Mouse (Mus musculus) adipocyte (in vitro differentiated cells): ENCODE measurements around the gene Cped1.

ENCODE experiments used
- DNase-seq: peaks from one replicate; pipeline ENCODE4 v3.0.0-alpha.2; 2016; ENCODE audit warnings: low spot score

The Cped1 gene

DNA sequence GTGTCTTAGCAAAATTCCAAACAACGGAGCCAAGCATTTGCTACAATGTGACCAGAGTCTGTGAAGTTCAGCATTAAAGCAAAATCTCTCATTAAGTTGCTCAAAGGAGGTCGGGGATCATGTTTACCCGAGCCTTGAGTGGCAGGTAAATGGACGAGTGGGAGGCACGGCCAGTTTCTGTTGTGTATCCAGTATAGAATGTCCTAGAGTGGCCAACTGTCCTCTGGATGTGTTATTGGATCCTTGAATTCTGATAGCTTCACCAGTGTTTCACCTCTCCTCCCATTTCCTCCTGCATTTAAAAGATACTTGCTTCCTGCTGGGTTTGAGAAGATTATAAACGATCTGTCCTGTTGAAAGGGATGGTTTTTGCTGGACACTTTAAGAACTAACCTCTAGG, 14.4 kb downstream of the Cped1 start:
- DNase-seq = no peak

DNA sequence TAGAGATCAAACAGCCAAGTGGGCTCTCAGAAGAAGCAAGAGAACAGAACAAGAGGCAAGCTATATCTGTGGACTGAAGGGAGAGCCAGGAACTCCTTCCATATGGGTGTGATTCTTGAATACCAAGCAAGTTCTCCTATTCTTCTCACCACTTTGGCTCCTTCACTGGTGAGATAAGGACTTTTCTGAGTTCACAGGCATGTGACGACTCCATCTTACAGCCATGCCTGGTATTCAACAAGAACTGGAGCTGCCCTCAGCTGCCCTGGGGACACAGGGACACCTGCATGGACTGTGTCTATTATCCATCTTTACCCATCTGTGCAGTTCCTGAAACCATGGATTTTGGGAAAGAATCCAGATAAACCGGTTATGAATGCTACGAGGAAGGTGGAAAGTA, 15.2 kb downstream of the Cped1 start:
- no peak for DNase-seq

DNA sequence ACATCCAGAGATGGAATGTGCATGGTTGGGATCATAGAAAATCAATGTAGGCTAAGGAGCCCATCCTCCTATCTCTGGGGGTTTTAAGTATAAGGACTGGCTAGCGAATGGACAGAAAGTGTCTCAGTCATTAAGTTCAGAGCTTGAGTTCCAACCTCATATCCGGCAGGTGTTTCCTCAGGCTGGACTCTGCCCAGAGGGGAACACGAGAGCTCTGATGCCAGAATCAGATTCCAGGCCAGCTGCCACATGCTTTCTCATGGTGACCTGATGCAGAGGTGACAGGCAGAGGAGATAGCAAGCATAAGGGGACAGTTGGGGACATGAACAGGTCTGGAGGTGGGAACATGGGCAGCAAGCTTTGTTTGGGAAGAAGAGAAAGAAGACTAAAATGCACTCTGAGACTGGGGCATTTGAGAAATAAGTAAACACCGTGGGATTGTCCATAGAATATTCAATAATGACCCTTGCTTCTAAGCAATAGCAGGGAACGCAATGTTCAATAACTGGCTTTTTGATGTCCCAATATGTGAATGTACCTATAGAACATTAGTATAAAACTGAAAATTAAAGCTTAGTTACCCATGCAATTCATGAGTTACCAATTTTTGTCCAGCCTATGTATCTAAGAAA, 15.7 kb downstream of the Cped1 start:
- no peak for DNase-seq

DNA sequence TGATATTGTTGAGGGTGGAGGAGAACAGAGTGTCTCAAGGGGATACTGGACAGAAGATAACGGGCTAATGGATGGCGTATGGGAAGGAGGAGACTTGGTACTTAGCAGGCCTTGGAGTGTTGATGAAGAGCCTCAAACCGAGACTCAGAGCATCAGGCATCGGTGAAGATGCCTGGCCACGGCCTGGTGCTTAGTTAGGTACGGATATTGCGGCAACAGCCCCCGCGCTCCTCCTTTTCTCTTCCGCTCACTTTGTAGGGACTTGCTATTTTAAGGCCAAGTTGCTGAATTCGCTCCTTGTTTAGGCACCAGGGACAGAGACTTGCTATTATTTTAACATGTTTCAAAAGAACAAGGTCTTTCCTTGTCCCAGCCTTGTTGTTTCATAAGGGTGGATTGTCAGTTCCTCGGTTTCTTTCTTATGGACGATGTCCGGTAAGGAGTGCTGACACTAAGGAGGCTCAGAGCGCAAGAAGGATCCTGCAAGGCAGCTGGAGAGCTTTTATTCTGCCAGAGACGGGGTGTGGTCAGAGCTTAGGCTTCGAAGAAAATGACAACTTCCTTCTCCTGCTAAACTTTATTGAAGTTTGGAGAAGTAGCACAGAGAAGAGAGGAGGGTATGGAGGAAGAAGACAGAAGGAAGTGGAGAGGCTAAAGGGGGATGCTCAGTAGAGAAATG, 16.9 kb downstream of the Cped1 start:
- no peak for DNase-seq

DNA sequence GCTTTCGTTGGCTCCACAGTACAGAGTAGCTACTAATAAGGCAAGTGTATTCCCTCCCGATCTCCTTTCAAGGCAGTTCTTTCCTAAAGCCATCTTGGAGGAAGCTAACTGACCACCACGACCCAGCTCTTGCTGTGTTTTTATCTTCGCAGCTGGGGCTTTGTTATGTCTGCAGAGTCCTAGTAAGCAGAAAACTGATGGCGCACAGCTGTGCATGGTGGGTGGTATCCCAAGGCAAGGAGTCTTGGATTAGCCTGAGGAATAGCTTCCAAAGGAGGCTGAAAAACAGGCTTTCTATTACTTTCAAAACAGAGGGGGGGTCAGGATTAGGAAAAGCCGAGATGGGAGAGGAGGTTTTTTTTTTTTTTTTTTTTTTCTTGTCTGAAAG, 17.5 kb downstream of the Cped1 start:
- no peak for DNase-seq

DNA sequence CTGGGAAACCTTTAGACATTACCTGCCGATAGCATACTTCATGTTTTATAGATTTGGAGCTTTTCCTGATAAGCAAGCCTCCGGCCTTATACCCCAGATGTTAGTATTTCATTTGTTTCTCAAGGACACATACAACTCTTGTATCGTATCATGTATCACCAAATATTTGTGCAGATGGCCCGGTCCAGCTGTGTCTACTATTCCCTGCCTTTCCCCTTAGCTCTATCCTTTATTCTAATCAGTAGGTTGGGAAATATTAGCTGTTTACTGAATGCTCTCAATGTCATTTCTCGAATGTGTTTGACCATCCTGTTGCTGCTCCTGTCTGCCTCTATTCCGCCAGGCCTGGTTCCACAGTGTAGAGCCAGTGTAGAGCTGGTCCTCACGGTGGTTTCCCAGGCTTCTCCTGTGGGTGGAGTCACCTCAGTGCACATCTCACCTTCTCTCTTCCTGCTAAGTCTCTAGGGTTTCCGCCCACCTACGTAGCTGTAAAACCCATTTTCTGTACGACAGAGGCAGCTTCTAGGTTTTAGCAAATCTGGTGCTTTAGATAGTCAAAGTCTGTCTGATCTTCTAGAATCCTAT, 18.3 kb downstream of the Cped1 start:
- no peak for DNase-seq

DNA sequence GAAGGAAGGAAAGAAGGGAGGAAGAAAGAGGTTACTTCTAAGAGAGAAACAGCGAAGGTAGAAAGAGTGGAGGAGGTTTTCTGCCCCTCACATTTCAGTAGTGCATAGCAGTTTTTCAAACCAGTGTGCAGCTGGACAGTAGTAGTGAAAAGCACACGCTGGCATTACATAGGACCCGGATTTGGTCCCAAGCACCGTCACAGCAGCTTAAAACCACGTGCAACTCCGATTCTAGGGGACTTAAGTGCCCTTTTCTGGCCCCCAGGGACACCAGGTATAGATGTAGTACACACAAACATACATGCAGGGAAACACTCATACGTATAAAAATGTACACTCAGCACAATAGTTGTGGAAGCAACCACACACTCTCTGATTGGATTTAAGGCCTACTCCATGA, 22.6 kb downstream of the Cped1 start:
- DNase-seq = no peak

DNA sequence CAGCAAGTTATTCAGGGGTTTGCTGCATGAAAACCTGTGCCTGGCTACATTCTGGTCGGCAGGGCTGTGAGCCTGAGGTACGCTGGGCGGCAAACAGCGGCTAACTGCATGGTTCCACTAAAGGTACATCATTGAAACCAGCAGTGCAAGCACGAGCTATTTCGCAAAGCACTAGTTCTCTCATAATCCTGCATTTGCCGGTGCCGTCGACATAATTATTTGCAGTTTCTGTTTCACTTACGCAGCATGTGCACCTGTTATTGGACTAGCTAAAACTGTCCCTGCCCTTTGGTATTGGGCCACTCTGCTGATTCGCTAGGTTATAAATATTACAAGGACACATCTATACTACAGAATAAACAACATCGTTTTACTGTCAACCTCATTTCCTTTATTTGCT, 24.5 kb downstream of the Cped1 start:
- DNase-seq = no peak

DNA sequence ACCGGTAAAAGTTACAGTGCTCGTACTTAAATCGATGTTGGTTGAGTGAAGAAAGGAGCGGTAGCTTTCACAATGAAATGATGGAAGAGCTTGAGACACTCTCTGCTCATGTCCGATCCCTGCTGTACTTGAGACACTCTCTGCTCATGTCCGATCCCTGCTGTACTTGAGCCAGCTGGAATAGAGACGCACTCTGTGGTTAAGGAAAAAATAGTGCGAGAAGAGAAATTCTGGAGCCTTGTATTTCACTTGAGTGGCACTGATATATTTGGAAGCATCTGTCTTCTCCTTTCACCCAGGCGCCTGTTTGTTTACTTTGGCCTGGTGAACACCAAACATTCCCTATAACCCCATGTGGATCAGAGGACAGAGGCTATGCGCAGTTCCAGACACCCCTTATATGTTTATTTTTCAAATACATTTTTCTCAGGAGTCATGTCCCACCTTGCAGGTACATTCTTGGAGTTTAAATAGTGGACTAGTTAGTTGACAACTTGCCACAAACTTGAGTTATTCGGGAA, 25.1 kb downstream of the Cped1 start:
- DNase-seq = peak; percentile 97

DNA sequence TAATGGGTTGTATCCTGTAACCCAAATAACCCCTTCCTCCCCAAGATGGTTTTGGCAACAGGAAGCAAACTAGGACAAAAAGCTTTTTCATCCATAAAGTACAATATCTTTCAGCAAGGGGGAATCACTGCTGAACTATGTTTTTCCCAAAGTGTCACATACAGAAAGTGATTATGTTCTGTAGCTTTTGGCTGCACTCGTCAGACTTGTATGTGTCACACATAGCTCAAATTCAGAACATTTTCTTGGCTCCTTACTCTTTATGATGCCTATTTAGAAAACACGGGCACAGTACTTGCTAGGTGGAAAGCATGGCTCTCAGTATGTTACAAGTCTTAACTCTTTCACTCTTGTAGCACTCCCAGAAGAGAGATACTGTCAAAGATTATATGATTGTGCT, 25.8 kb downstream of the Cped1 start:
- DNase-seq = peak; percentile 82

DNA sequence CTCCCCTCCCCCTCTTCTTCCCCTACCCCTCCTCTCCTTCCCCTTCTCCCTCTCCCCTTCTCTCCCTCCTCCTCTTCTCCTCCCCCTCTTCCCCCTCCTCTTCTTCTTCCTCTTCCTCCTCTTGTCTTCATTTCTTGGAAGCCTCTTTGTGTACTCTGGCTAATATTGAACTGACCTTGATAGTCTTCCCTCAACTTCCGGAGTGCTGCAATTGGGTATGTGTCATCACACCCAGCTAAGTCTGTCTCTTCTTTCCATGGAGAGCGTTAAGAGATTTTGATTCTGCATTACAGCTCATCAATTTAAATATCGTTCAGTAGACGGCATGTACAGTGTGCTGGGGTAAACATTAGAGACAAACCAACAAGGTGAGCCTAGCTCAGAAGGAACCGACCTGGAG, 26.4 kb downstream of the Cped1 start:
- peak; percentile 53 for DNase-seq

DNA sequence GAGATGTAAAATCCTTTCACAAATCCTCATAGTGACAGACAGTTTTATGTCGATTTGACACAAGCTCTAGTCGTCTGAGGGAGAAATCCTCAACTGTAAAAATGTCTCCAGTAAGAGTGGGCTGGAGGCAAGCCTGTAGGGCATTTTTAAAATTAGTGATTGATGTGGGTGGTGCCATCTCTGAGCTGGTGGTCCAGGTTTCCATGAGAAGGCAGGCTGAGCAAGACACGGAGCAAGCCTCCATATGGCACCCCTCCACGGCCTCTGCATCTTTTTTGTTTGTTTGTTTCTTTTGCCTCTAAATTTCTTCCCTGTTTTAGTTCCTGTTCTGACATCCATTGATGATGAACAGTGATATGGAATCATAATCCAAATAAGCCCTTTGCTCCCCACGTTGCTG, 26.8 kb downstream of the Cped1 start:
- no peak for DNase-seq

DNA sequence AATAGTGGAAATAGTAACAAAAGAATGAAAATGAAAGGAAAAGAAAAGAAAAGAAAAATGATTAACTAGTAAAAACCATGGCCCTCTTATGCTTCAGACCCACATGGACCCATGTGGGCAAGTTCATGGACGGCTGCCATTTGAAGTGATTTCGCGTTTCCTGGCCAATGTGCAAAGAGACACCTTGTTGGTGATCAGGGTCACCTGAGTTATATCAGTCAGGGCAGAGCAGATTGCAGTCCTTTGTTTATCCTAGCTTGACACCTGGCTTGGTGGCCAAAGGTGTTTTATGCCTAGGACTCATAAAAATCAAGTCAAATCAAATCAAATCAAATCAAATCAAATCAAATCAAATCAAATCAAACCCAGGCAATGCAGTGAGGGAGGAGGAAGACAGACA, 27.7 kb downstream of the Cped1 start:
- DNase-seq = no peak

DNA sequence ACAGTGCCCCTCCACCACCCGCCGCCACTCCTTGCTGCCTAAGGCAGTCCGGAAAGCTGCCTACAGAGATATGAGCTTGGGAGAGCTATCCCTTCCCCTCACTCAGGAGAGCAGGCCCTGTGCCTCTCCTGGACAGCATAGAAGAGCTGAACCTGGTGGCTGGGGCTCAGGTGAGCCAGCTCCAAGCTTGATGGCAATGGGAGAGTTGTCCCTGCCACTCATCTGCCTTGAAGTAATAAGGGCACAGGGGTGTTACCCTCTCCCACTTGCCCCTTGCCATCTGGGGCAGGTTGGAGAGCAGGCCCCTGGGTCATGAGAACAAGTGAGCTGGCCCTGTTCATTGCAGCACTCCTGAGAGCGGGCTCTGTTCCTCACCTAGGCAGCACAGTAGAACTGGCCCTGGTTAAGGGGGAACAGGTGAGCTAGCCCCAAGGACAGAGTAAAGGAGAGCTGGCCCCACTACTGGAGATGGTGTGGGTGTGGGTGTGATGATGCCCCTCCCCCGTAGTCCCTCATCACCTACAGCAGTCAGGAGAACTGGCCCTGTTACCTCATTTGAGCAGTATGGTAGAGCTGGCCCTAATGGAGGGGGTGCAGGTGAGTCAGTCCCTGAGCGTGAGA, 28.7 kb downstream of the Cped1 start:
- DNase-seq = no peak

DNA sequence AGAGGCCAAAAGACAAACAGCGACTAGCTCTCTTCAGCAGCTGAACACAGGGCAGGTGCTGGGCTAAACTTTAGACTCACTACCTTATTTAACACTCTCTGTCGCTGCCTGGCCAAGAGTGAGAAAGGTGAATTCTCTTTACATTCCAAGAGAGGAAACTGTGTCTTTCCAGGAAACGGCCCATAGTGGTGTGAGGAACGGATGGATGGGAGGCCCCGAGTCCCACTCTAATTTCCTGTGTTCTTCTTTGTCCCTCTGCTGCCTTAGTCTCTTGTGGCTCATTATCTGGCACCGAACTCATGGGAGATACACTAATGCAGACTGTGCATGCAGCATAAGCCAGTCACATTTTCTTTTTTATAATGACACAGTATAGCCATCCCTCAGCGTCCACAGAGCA, 31.9 kb downstream of the Cped1 start:
- no peak for DNase-seq

DNA sequence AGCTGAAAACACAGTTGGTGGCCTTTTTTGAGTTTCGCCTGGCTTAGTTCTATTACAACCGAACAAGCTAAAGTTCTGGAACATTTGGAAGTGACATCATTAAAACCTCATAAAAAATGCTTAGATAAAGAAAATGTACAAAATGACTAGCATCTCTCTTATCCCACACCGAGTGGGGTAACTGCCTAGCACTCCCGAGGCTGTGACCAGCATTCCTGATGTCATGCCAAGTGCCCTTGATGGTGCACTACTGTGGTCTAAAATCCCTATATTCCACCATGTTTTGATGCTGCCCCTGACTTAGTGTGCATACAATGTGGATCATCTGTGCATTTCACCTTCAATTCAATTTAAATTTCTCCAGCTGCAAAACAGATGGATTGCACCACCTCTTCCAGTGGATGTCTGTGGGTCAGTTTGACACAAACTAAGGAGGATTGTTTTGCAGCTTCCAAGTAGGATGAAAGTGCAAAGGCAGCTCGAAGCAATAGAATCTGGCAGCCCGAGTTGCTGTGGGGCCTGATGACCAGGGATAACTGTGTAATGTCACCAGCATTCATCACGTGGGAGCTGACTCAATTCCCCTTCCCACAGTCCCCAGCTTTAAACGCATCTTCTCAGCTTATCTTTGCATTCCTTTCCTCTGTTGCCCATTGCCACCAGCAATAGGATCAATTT, 33.2 kb downstream of the Cped1 start:
- peak; percentile 84 for DNase-seq

DNA sequence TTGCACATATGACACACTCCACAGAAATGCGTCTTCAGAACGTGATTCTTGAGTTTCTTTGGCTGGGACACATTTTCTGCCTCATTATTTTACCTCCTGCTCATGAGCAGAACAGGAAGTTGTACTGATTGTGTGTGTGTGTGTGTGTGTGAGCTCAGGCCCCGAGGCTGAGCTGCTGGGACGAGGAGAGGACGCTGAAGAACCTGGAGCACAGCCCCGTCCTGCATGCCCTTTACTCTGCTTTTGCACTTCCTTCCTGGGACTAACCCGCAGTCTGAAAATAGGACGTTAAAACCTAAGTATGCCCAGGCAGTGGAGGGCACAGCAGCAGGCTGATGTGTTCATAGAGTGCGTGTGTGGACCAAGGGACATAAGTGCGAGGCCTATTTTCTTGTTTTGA, 33.9 kb downstream of the Cped1 start:
- DNase-seq = peak; percentile 52

DNA sequence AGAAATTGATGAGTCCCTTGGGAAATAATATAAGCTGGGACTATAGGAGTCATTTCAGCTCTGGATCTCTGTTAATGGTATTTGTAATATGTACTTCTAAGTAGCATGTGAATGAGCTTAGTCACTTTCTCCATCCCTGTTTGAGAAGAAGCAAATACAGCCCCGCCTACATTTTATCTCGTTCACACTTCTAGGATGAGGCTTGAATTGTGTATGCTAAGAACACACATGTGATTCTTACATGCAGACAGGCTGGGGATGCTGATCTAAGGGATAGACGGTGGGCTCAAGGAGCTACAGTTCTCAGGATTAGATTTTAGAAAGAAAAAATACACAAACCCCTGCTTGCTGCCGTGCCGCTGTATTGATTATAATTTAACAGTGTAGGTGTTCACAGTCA, 35.0 kb downstream of the Cped1 start:
- DNase-seq = no peak

DNA sequence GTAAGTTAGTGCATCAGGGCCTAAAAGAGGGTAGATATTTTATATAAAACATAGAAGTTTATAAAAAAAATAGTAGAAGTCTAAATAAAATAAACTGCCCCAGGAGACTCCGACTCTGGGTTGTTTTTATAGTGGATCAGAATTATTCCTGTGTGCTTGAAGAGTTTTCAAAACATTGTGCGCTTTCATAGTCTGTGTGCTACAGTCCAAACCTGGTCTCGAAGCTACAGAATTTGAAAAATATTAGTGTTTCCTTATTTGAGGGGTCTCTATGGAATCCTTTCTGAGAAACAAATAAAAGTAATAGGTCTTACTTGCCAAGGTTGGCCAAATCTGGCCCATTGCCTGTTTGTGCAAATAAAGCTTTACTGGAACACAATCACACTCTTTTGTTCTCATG, 35.6 kb downstream of the Cped1 start:
- DNase-seq = no peak

DNA sequence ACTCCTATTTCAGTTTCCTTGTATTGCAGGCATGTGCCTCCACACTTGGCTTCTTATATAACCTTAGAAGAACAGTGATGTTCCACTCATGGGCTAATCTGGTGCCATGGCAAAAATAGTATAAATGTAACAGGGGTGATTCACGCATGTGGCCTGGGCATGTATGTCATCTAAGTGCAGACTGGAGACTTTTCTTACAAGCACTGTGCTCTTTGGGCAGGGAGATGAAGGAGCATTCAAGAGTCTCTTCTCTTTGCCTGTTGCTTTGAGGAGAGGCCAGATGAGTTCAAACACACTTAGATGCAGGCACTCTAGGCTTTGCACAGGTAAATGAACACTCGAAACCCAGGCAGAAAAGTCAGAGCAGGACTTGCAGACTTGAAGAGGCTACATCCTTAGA, 38.5 kb downstream of the Cped1 start:
- DNase-seq = no peak

DNA sequence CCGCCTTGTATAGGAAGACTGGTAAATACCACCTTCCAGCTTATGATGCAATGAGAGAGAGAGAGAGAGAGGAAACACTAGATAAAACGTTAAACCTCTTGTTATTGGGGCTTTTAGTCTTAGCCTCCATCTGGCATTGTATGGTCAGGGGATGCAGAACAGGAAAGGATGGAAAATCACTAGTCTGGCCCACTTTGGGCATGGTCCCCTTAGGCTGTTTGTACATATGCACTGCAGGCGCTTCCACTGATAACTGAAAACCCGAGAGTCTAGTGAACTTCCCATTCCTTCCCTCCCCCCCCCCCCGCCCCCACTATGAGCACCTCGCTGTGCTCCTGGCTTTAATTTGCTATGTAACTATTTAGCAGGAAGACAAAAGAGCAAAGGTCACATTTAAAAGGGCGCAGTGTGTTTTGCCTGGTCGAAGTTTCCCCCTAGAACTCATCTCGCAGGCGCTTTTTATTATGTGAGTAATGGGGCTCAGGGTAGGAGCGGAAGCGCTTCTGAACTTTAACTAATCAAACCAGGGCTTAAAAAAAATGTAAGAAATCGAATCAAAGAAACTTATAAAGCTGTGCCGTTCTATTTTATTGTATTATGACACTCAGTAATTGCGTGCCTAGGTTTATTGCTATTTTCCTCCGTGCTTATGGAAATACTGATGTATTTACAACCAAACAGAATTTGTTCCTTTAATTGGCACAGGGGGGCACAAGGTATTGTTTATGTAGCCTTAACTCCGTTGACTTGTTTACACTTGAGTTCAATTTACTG, 40.1 kb downstream of the Cped1 start:
- DNase-seq = no peak

DNA sequence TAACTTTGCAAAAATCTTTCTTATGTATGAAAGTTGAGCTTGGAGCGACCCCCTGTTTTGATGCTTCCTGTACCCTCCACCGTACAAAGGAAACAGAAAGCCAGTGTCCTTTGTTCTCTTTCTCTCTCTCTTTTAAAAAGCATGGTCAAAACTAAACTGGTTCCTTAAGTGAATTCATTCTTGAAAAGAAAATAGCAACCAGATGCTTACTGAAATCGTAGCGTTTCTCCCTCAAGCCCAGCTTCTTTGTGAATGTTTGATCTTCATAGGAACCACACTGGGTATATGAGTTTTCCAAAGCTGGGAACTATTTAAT, 40.6 kb downstream of the Cped1 start:
- no peak for DNase-seq
